Mouse (Mus musculus) cerebellum, adult 11 months (tissue): ENCODE results near the gene Hmx2.

Experiments used
- DNase-seq: peaks from one replicate; pipeline ENCODE4 v3.0.0; 2022

Gene Hmx2

GRCm38 (mm10) chr7:131548473-131548872 lies at the start of gene Hmx2:
Hmx2 (plus strand) TSS chr7:131548773.
- no peak for DNase-seq

GRCm38 (mm10) chr7:131503739-131504138 lies 44.8 kb upstream of the Hmx2 start:
- no peak for DNase-seq

GRCm38 (mm10) chr7:131539979-131540378 lies 8.6 kb upstream of the Hmx2 start:
- peak; percentile 56 for DNase-seq

GRCm38 (mm10) chr7:131541184-131542114 lies 7.1 kb upstream of the Hmx2 start:
- no peak for DNase-seq

- DNase-seq, result no peak
Observed at GRCm38 (mm10) chr7:131542115-131542871, 6.3 kb upstream of the Hmx2 start, which contains the start of gene Hmx3. Hmx3 (plus strand) TSS chr7:131542867.

GRCm38 (mm10) chr7:131542872-131543622 lies 5.5 kb upstream of the Hmx2 start:
- no peak for DNase-seq

- DNase-seq, result no peak
Observed at GRCm38 (mm10) chr7:131543623-131544481, 4.7 kb upstream of the Hmx2 start.

- DNase-seq, result no peak
Observed at GRCm38 (mm10) chr7:131544871-131545270, 3.7 kb upstream of the Hmx2 start.

GRCm38 (mm10) chr7:131545701-131546385 lies 2.7 kb upstream of the Hmx2 start:
- DNase-seq, result no peak

GRCm38 (mm10) chr7:131546423-131546822 lies 2.1 kb upstream of the Hmx2 start:
- no peak for DNase-seq

GRCm38 (mm10) chr7:131547481-131547880 lies 1.1 kb upstream of the Hmx2 start:
- no peak for DNase-seq

- DNase-seq, result no peak
Observed at GRCm38 (mm10) chr7:131551471-131551870, 2.9 kb downstream of the Hmx2 start.

- no peak for DNase-seq
Observed at GRCm38 (mm10) chr7:131551931-131552741, 3.6 kb downstream of the Hmx2 start.

GRCm38 (mm10) chr7:131552781-131553180 lies 4.2 kb downstream of the Hmx2 start:
- no peak for DNase-seq

GRCm38 (mm10) chr7:131553771-131554175 lies 5.2 kb downstream of the Hmx2 start:
- DNase-seq, result no peak

- no peak for DNase-seq
Observed at GRCm38 (mm10) chr7:131554341-131555180, 6.0 kb downstream of the Hmx2 start.

GRCm38 (mm10) chr7:131555301-131556081 lies 6.9 kb downstream of the Hmx2 start:
- no peak for DNase-seq

GRCm38 (mm10) chr7:131556116-131556515 lies 7.5 kb downstream of the Hmx2 start:
- DNase-seq, result no peak
